Mouse (Mus musculus): Measurements from ENCODE around the gene Anp32a.

Gene Anp32a

GRCm38 (mm10) chr9:62406423-62407013 lies 65.4 kb downstream of the Anp32a start:
- DNase-seq (ENCODE audit: extremely low read depth, low read depth): no peak

- peak; percentile 64 for DNase-seq (ENCODE audit: extremely low read depth, low read depth)
These were observed 66.5 kb downstream of the Anp32a start for GRCm38 (mm10) chr9:62407357-62408146.

- no peak for DNase-seq (ENCODE audit: extremely low read depth, low read depth)
These were observed 77.6 kb downstream of the Anp32a start for GRCm38 (mm10) chr9:62418742-62419141.

- no peak for DNase-seq (ENCODE audit: extremely low read depth, low read depth)
These were observed 79.3 kb downstream of the Anp32a start for GRCm38 (mm10) chr9:62420261-62420917.

GRCm38 (mm10) chr9:62421027-62421426 lies 79.9 kb downstream of the Anp32a start:
- peak; percentile 73 for DNase-seq (ENCODE audit: extremely low read depth, low read depth)

- DNase-seq (ENCODE audit: extremely low read depth, low read depth): no peak
These were observed 80.8 kb downstream of the Anp32a start for GRCm38 (mm10) chr9:62421911-62422310.

GRCm38 (mm10) chr9:62422926-62423325 lies 81.8 kb downstream of the Anp32a start:
- DNase-seq (ENCODE audit: extremely low read depth, low read depth): no peak

- no peak for DNase-seq (ENCODE audit: extremely low read depth, low read depth)
These were observed 82.8 kb downstream of the Anp32a start for GRCm38 (mm10) chr9:62423871-62424270.

- no peak for DNase-seq (ENCODE audit: extremely low read depth, low read depth)
These were observed 84.2 kb downstream of the Anp32a start for GRCm38 (mm10) chr9:62425265-62425664.

- no peak for DNase-seq (ENCODE audit: extremely low read depth, low read depth)
These were observed 84.9 kb downstream of the Anp32a start for GRCm38 (mm10) chr9:62426021-62426420.

- DNase-seq (ENCODE audit: extremely low read depth, low read depth): no peak
These were observed 85.4 kb downstream of the Anp32a start for GRCm38 (mm10) chr9:62426531-62426930.

GRCm38 (mm10) chr9:62427010-62427409 lies 85.9 kb downstream of the Anp32a start:
- DNase-seq (ENCODE audit: extremely low read depth, low read depth): no peak

Measured in MEL-GATA-1-ER (cell line).